Mouse (Mus musculus): ENCODE measurements around the gene Cabp4.

DNA sequence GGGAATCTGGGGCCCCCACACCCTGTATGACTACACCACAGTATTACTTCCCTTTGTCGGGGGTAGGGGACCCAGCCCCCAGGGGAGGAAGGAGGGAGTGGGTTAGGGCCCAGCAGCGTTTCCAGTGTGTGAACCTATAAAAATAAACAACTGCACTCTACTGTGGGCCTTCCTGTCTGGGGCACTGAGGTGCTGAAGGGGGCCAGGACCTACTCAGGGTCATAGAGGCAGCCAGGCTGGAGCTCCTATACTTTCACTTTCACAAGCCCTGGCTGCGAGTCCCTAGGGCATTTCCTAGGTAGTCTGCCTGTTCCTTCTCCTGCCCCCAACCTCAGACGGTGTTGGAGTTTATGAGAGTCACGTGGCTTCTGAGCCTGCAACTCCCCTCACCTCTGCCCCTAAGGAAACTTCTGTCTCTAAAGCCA, 30.0 kb downstream of the Cabp4 start:
- TF ChIP-seq CTCF (conservative IDR thresholded peaks at IDR 0.05; ENCODE audit: low read length) = no peak
- no peak for TF ChIP-seq NANOG (IDR thresholded peaks at IDR 0.05; ENCODE audit: borderline replicate concordance, low read length)

Data from E14TG2a.4 (cell line).